Mouse (Mus musculus): ENCODE measurements at regions not wholly inside any gene's neighbourhood (a gene's known extent, or its start where the extent isn't known, plus 50 kb on each side); places are given as distances from the start of the nearest gene placed in this dataset.
A peak's percentile ranks its signal among the peaks of the same experiment; 100 is the strongest.

DNA sequence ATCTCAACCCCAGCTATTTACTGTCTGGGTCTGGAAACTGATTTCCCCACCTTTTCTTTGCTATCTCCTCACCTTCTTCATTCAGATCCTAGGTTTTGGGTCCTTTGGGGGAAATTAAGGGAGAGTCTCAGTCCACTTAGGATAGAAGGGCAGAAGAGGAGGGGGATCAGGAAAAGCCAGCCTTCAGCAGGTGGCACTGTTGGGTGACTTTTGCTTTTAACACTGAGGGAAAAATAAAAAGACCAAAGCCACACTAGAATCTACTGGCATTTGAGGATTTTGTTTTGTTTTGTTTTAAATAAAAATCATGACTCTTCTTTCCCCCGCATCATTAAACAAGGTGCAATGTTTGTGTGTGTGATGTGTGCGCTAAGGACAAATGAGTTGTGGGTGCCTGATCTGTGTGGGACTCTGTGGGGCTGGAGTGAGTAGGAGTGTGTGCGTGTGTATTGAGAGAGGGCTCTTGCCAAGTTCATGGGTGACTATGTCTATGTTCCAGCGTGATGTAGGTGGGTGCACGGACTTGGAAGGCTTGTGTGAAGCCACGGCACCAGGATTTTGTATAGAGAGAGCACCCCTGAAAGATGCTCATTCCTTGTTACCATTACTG, 159.4 kb downstream of the Rps24 start:
- 73% methylated on average over 6 of the region's 6 CpGs for WGBS
- Histone ChIP-seq H3K4me2 (ENCODE audit: low read depth, low read length, poor library complexity, severe bottlenecking) (no peak overlapping the region), H3K27ac (ENCODE audit: low read depth, low read length) (no peak overlapping the region), H3K9ac (replicated peaks; ENCODE audit: low read length, poor library complexity, severe bottlenecking) (no peak overlapping the region), H3K27me3 (ENCODE audit: insufficient read depth, low read length) (no peaks in the 10 kb centered on the region), H3K9me3 (ENCODE audit: low read length) (no peaks in the 10 kb centered on the region), H3K36me3 (ENCODE audit: insufficient read depth, low read length) (no peaks in the 10 kb centered on the region), H3K4me3 (ENCODE audit: low read depth, low read length) (no peak overlapping the region), H3K4me1 (ENCODE audit: insufficient read depth, low read length) (no peaks in the 10 kb centered on the region)
- no peak for ATAC-seq (ENCODE audit: low FRiP score)
- TF ChIP-seq CTCF (IDR thresholded peaks at IDR 0.05): peak; percentile 82
- DNase-seq (ENCODE audit: low spot score): peak; percentile 75

GRCm38 (mm10) chr14:24647722-24648121, 160.8 kb downstream of the Rps24 start:
- WGBS: 85% methylated on average over 4 of the region's 4 CpGs
- no peaks in the 10 kb centered on the region for H3K36me3 ChIP-seq (ENCODE audit: insufficient read depth, low read length)
- TF ChIP-seq CTCF (IDR thresholded peaks at IDR 0.05): no peak
- H3K4me2 ChIP-seq (ENCODE audit: low read depth, low read length, poor library complexity, severe bottlenecking): no peak overlapping the region
- H3K4me3 ChIP-seq (ENCODE audit: low read depth, low read length): no peak overlapping the region
- no peak overlapping the region for H3K9ac ChIP-seq (replicated peaks; ENCODE audit: low read length, poor library complexity, severe bottlenecking)
- no peak for DNase-seq (ENCODE audit: low spot score)
- no peak overlapping the region for H3K27ac ChIP-seq (ENCODE audit: low read depth, low read length)
- no peak for ATAC-seq (ENCODE audit: low FRiP score)
- H3K4me1 ChIP-seq (ENCODE audit: insufficient read depth, low read length): no peaks in the 10 kb centered on the region
- no peaks in the 10 kb centered on the region for H3K9me3 ChIP-seq (ENCODE audit: low read length)
- H3K27me3 ChIP-seq (ENCODE audit: insufficient read depth, low read length): no peaks in the 10 kb centered on the region

GRCm38 (mm10) chr14:24650195-24650901, 163.4 kb downstream of the Rps24 start:
- no peak overlapping the region for H3K4me2 ChIP-seq (ENCODE audit: low read depth, low read length, poor library complexity, severe bottlenecking)
- no peaks in the 10 kb centered on the region for H3K27me3 ChIP-seq (ENCODE audit: insufficient read depth, low read length)
- H3K9me3 ChIP-seq (ENCODE audit: low read length): no peaks in the 10 kb centered on the region
- no peaks in the 10 kb centered on the region for H3K36me3 ChIP-seq (ENCODE audit: insufficient read depth, low read length)
- peak overlapping the region; percentile 47; the same call in 1 of the 2 replicates for H3K27ac ChIP-seq (ENCODE audit: low read depth, low read length)
- WGBS: 40% methylated on average over 7 of the region's 7 CpGs
- TF ChIP-seq CTCF (IDR thresholded peaks at IDR 0.05): peak; percentile 65
- ATAC-seq (ENCODE audit: low FRiP score) (no peak), DNase-seq (ENCODE audit: low spot score) (peak; percentile 76)
- no peak overlapping the region for H3K4me3 ChIP-seq (ENCODE audit: low read depth, low read length)
- H3K9ac ChIP-seq (replicated peaks; ENCODE audit: low read length, poor library complexity, severe bottlenecking): 0 out of 2 replicates have a peak overlapping the region, but pooled peaks have one; percentile 19
- peaks cover under 1% of the 10 kb centered on the region; the same call in 1 of the 2 replicates for H3K4me1 ChIP-seq (ENCODE audit: insufficient read depth, low read length)

DNA sequence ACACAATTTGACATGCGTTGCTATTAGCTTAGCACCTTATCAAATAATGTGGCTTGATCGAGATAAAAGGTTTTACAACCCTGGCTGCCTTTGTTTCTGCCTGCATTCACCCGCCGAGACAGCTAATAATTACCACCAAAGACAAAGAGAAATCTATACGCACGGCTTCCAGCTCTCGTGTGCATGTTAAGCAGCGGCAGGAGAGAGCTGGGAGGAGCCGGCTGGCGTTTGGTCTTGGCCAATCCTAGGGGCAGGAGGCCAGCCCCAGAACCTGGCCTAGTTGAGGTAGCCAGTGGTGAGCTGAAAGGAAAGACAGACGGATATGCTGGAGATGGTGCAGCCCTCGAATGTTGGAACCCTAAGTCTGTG, 164.0 kb downstream of the Rps24 start:
- Histone ChIP-seq H3K27me3 (ENCODE audit: insufficient read depth, low read length) (no peaks in the 10 kb centered on the region), H3K9me3 (ENCODE audit: low read length) (no peaks in the 10 kb centered on the region), H3K4me2 (ENCODE audit: low read depth, low read length, poor library complexity, severe bottlenecking) (no peak overlapping the region), H3K4me3 (ENCODE audit: low read depth, low read length) (no peak overlapping the region), H3K9ac (replicated peaks; ENCODE audit: low read length, poor library complexity, severe bottlenecking) (0 out of 2 replicates have a peak overlapping the region, but pooled peaks have one; percentile 19), H3K36me3 (ENCODE audit: insufficient read depth, low read length) (no peaks in the 10 kb centered on the region), H3K27ac (ENCODE audit: low read depth, low read length) (peak overlapping the region; percentile 47; the same call in 1 of the 2 replicates), H3K4me1 (ENCODE audit: insufficient read depth, low read length) (peaks cover 3% of the 10 kb centered on the region; the same call in 1 of the 2 replicates)
- ATAC-seq (ENCODE audit: low FRiP score) (no peak), DNase-seq (ENCODE audit: low spot score) (peak; percentile 52)
- TF ChIP-seq CTCF (IDR thresholded peaks at IDR 0.05): no peak
- WGBS: 47% methylated on average over 12 of the region's 12 CpGs

DNA sequence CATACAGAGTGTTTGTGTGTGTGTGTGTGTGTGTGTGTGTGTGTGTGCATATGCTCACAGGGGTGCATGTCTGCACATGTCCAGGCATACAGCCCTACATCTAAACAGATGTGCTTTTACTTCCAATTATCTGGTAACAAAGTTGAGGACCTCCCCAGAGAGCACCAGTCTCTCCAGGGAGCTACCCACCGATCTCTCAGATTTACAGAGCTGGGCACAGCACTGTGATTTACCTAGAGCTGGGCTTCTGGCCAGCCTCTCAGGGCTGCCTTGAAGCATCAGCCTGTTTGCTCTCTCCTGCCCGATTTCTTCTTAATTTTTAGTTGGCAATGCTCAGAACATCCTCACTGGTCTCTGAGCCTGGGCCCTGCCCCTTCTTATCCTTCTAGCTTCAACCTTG, 165.7 kb downstream of the Rps24 start:
- Histone ChIP-seq H3K27me3 (ENCODE audit: insufficient read depth, low read length) (no peaks in the 10 kb centered on the region), H3K9me3 (ENCODE audit: low read length) (no peaks in the 10 kb centered on the region), H3K4me3 (ENCODE audit: low read depth, low read length) (no peak overlapping the region), H3K4me1 (ENCODE audit: insufficient read depth, low read length) (peaks cover 3% of the 10 kb centered on the region; the same call in 1 of the 2 replicates), H3K4me2 (ENCODE audit: low read depth, low read length, poor library complexity, severe bottlenecking) (no peak overlapping the region), H3K27ac (ENCODE audit: low read depth, low read length) (no peak overlapping the region), H3K36me3 (ENCODE audit: insufficient read depth, low read length) (no peaks in the 10 kb centered on the region), H3K9ac (replicated peaks; ENCODE audit: low read length, poor library complexity, severe bottlenecking) (no peak overlapping the region)
- ATAC-seq (ENCODE audit: low FRiP score) (no peak), DNase-seq (ENCODE audit: low spot score) (no peak)
- no peak for TF ChIP-seq CTCF (IDR thresholded peaks at IDR 0.05)
- WGBS: 44% methylated on average over 2 of the region's 2 CpGs

DNA sequence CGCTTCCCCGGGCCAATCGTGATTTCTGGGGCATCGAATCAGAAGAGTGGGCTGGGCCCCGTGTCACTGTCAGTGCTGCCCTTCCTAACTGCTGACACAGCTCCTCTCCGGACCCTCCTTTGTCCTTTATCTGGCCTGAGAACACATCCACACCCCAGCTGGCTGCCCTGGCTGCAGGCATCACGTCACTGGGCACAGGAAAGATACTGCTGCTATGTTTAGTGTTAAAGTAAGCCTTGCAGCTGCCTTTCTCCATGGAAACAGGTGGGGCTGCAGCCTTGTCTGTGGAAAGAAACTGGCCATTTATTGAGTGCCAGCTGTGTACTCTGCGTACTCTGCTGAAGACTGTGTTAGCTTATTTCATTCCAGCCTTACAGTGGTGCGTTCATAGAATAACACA, 168.7 kb downstream of the Rps24 start:
- Histone ChIP-seq H3K36me3 (ENCODE audit: insufficient read depth, low read length) (no peaks in the 10 kb centered on the region), H3K9ac (replicated peaks; ENCODE audit: low read length, poor library complexity, severe bottlenecking) (no peak overlapping the region), H3K9me3 (ENCODE audit: low read length) (no peaks in the 10 kb centered on the region), H3K4me2 (ENCODE audit: low read depth, low read length, poor library complexity, severe bottlenecking) (no peak overlapping the region), H3K27me3 (ENCODE audit: insufficient read depth, low read length) (no peaks in the 10 kb centered on the region), H3K27ac (ENCODE audit: low read depth, low read length) (no peak overlapping the region), H3K4me3 (ENCODE audit: low read depth, low read length) (no peak overlapping the region), H3K4me1 (ENCODE audit: insufficient read depth, low read length) (peaks cover 3% of the 10 kb centered on the region; the same call in 1 of the 2 replicates)
- ATAC-seq (ENCODE audit: low FRiP score): peak; percentile 52
- peak; percentile 55 for DNase-seq (ENCODE audit: low spot score)
- TF ChIP-seq CTCF (IDR thresholded peaks at IDR 0.05): no peak
- WGBS: 49% methylated on average over 9 of the region's 9 CpGs
